Mouse (Mus musculus) myocyte (in vitro differentiated cells): ENCODE data around the gene Ntrk3. TPM values are rescaled to one million over a fixed set of nuclear protein-coding genes. Genes with fewer than 3 reads are reported as not detected.

Experiments
- H3K27me3 ChIP-seq: one replicate; pipeline ENCODE4 v1.6.1; 2011; ENCODE audit not compliant: control insufficient read depth, insufficient read depth, insufficient read length
- H3K36me3 ChIP-seq: one replicate; pipeline ENCODE4 v1.6.1; 2011; ENCODE audit not compliant: control insufficient read depth, insufficient read depth
- H3K4me2 ChIP-seq: one replicate; pipeline ENCODE4 v1.6.1; 2011; ENCODE audit warnings: low read depth, control low read depth
- H3K4me3 ChIP-seq: one replicate; pipeline ENCODE4 v1.5.1; 2011; ENCODE audit warnings: mild to moderate bottlenecking, control low read depth, moderate library complexity
- H3K79me2 ChIP-seq: one replicate; pipeline ENCODE4 v1.6.1; 2011; ENCODE audit not compliant: control insufficient read depth, insufficient read depth
- H3ac ChIP-seq: one replicate; pipeline ENCODE4 v1.6.1; 2011; ENCODE audit not compliant: control insufficient read depth, insufficient read length
- CEBPB ChIP-seq: IDR thresholded peaks from 2 replicates; pipeline ENCODE4 v1.6.1; 2011; ENCODE audit warnings: mild to moderate bottlenecking, moderate library complexity; ENCODE audit not compliant: poor library complexity, insufficient read depth, severe bottlenecking
- E2F4 ChIP-seq: IDR thresholded peaks from one replicate; pipeline ENCODE4 v1.6.1; 2011; ENCODE audit warnings: mild to moderate bottlenecking, control low read depth, moderate library complexity; ENCODE audit not compliant: insufficient read depth
- MAX ChIP-seq: IDR thresholded peaks from one replicate; pipeline ENCODE4 v1.6.1; 2011; ENCODE audit warnings: low read depth, mild to moderate bottlenecking, control low read depth
- MYOD1 ChIP-seq, 3 experiments: IDR thresholded peaks; one replicate each; pipeline ENCODE4 v1.6.1; 2011; ENCODE audit warnings: control low read depth in 2 of 3, low read depth in 2 of 3, mild to moderate bottlenecking in 2 of 3, moderate library complexity in 1 of 3; ENCODE audit not compliant: insufficient read length in 2 of 3, control insufficient read depth in 1 of 3
- MYOG ChIP-seq, 3 experiments: IDR thresholded peaks; one replicate each; pipeline ENCODE4 v1.6.1; 2011; ENCODE audit warnings: control low read depth in 2 of 3, low read depth in 2 of 3, mild to moderate bottlenecking in 2 of 3; ENCODE audit not compliant: insufficient read length in 2 of 3, control insufficient read depth in 1 of 3, insufficient read depth in 1 of 3
- POLR2A ChIP-seq: IDR thresholded peaks from one replicate; pipeline ENCODE4 v1.6.1; 2011; ENCODE audit warnings: low read depth, mild to moderate bottlenecking, control low read depth, moderate library complexity; ENCODE audit not compliant: insufficient read length
- POLR2AphosphoS2 ChIP-seq: IDR thresholded peaks from one replicate; pipeline ENCODE4 v1.6.1; 2011; ENCODE audit warnings: low read depth, control low read depth; ENCODE audit not compliant: insufficient read length
- REST ChIP-seq: IDR thresholded peaks from one replicate; pipeline ENCODE4 v1.6.1; 2011; ENCODE audit warnings: mild to moderate bottlenecking, control low read depth, moderate library complexity; ENCODE audit not compliant: insufficient read depth, insufficient read length
- SRF ChIP-seq: IDR thresholded peaks from one replicate; pipeline ENCODE4 v1.6.1; 2011; ENCODE audit warnings: low read depth; ENCODE audit not compliant: control insufficient read depth, insufficient read length
- TCF12 ChIP-seq: IDR thresholded peaks from one replicate; pipeline ENCODE4 v1.6.1; 2011; ENCODE audit warnings: mild to moderate bottlenecking, control low read depth; ENCODE audit not compliant: poor library complexity, insufficient read depth, severe bottlenecking
- TCF3 ChIP-seq: IDR thresholded peaks from one replicate; pipeline ENCODE4 v1.6.1; 2011; ENCODE audit warnings: low read depth, control low read depth; ENCODE audit not compliant: insufficient read length
- USF1 ChIP-seq: IDR thresholded peaks from one replicate; pipeline ENCODE4 v1.6.1; 2011; ENCODE audit warnings: low read depth, mild to moderate bottlenecking, control low read depth, moderate library complexity
- polyA plus RNA-seq: library from polyadenylated mRNA; unstranded; fragments of >200 nt; fragmentation: generic; extraction: Trizol; gene quantifications from one replicate; pipeline ENCODE4 v1.2.1, GENCODE M21; 2012; ENCODE audit warnings: missing spikeins

Gene Ntrk3
- polyA plus RNA-seq, 1 experiment: 0.17 TPM

DNA sequence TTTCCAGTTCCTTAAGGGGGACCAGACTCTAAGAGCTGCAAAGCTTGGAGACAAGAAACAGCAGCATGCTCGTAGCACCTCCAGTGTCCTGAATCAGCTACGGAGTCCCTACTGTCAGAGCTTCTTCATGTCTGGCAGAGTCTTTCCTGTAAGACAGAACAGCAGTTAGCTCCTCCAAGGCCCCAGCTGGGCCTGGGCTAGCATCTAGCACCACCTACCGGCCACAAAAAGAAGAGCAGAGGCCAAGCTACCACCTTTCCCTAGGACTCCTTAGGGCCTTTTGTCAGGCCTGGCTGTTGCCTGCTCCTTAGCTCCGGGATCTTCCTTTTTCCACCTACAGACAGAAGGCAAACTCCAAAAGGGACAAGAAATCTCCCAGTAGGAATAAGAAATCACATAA is 141.9 kb downstream of the Ntrk3 start:
- TF ChIP-seq USF1: no peak
- TF ChIP-seq E2F4: no peak
- no peak for TF ChIP-seq POLR2A
- no peak for TF ChIP-seq MYOG (IDR thresholded peaks at IDR 0.05; ENCODE audit: control insufficient read depth in 1 of 3, insufficient read depth in 1 of 3, insufficient read length in 2 of 3, low read depth in 2 of 3)
- no peak for TF ChIP-seq MAX
- TF ChIP-seq TCF3: no peak
- TF ChIP-seq TCF12: no peak
- no peak for TF ChIP-seq CEBPB
- TF ChIP-seq MYOD1 (IDR thresholded peaks at IDR 0.05; ENCODE audit: control insufficient read depth in 1 of 3, insufficient read length in 2 of 3, low read depth in 2 of 3): no peak
- no peak for TF ChIP-seq REST
- no peak for TF ChIP-seq SRF
- H3K27me3 ChIP-seq: no peaks in the 10 kb centered on the region
- H3K79me2 ChIP-seq: no peaks in the 10 kb centered on the region
- no peak overlapping the region for H3ac ChIP-seq
- no peaks in the 10 kb centered on the region for H3K36me3 ChIP-seq
- H3K4me2 ChIP-seq: no peak overlapping the region
- no peak overlapping the region for H3K4me3 ChIP-seq

DNA sequence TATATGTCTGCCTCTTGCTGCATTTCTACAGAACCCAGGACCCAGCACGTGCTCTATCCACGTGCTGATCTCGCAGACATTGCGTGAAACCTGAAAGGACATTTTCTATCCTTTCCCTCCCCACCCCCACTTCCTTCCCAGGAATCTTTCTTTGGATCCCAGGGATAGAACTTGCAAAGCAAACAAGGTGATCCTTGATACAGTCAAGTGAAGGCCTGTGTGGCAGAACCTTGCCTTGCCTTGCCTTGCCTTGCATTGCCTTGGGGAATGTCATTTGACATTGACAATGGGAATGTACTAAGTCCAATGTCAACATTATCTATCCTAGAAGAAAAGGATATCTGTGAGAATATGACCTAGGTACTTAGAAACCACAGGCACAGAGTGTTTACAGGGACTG is 144.9 kb downstream of the Ntrk3 start:
- H3K36me3 ChIP-seq: no peaks in the 10 kb centered on the region

GRCm38 (mm10) chr7:78592172-78592571 is 145.6 kb downstream of the Ntrk3 start:
- H3K79me2 ChIP-seq: no peaks in the 10 kb centered on the region
- no peak overlapping the region for H3ac ChIP-seq
- TF ChIP-seq REST (no peak), SRF (no peak), CEBPB (no peak), MYOG (IDR thresholded peaks at IDR 0.05; ENCODE audit: control insufficient read depth in 1 of 3, insufficient read depth in 1 of 3, insufficient read length in 2 of 3, low read depth in 2 of 3) (no peak), TCF12 (no peak), POLR2AphosphoS2 (no peak), MYOD1 (IDR thresholded peaks at IDR 0.05; ENCODE audit: control insufficient read depth in 1 of 3, insufficient read length in 2 of 3, low read depth in 2 of 3) (no peak), E2F4 (no peak), TCF3 (no peak), MAX (no peak), POLR2A (no peak), USF1 (no peak)
- H3K27me3 ChIP-seq: peaks cover 6% of the 10 kb centered on the region
- no peaks in the 10 kb centered on the region for H3K36me3 ChIP-seq
- no peak overlapping the region for H3K4me2 ChIP-seq
- no peak overlapping the region for H3K4me3 ChIP-seq

More for the DNA sequence above, 144.9 kb downstream of the Ntrk3 start:
- Histone ChIP-seq H3ac (no peak overlapping the region), H3K4me3 (no peak overlapping the region), H3K4me2 (no peak overlapping the region), H3K79me2 (no peaks in the 10 kb centered on the region), H3K27me3 (no peaks in the 10 kb centered on the region)
- no peak for TF ChIP-seq USF1
- TF ChIP-seq MYOG (IDR thresholded peaks at IDR 0.05; ENCODE audit: control insufficient read depth in 1 of 3, insufficient read depth in 1 of 3, insufficient read length in 2 of 3, low read depth in 2 of 3): no peak
- no peak for TF ChIP-seq REST
- no peak for TF ChIP-seq MYOD1 (IDR thresholded peaks at IDR 0.05; ENCODE audit: control insufficient read depth in 1 of 3, insufficient read length in 2 of 3, low read depth in 2 of 3)
- no peak for TF ChIP-seq TCF12
- no peak for TF ChIP-seq POLR2A
- TF ChIP-seq TCF3: no peak
- no peak for TF ChIP-seq CEBPB
- no peak for TF ChIP-seq POLR2AphosphoS2
- no peak for TF ChIP-seq SRF
- no peak for TF ChIP-seq E2F4
- no peak for TF ChIP-seq MAX

DNA sequence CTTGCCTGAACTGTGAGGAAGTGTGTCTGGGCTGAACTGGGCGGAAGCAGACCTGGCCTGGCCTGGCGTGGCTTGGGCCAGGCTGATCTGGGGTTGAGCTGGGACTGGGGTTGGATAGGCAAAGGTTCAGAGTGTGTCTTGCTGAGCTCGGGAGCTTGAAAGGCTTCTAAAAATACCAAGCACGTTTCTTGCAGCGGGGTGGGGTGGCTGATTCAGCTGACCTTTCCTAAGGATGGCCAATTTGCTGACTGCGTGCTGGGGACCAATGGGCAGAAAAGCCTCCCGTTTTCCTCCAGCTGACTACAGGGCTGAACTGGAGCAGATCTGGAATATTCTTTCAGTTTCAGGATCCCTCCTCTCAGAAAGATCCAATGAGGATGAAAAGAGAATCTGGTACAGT is 148.0 kb downstream of the Ntrk3 start:
- Histone ChIP-seq H3K27me3 (peaks cover 23% of the 10 kb centered on the region), H3K4me2 (no peak overlapping the region), H3ac (no peak overlapping the region), H3K4me3 (no peak overlapping the region), H3K79me2 (no peaks in the 10 kb centered on the region), H3K36me3 (no peaks in the 10 kb centered on the region)
- TF ChIP-seq POLR2A: no peak
- no peak for TF ChIP-seq MYOG (IDR thresholded peaks at IDR 0.05; ENCODE audit: control insufficient read depth in 1 of 3, insufficient read depth in 1 of 3, insufficient read length in 2 of 3, low read depth in 2 of 3)
- TF ChIP-seq TCF12: no peak
- TF ChIP-seq REST: no peak
- no peak for TF ChIP-seq MYOD1 (IDR thresholded peaks at IDR 0.05; ENCODE audit: control insufficient read depth in 1 of 3, insufficient read length in 2 of 3, low read depth in 2 of 3)
- TF ChIP-seq MAX: no peak
- no peak for TF ChIP-seq TCF3
- no peak for TF ChIP-seq USF1
- TF ChIP-seq SRF: no peak
- TF ChIP-seq E2F4: no peak
- no peak for TF ChIP-seq POLR2AphosphoS2
- no peak for TF ChIP-seq CEBPB

- Histone ChIP-seq H3K79me2 (no peaks in the 10 kb centered on the region), H3K36me3 (no peaks in the 10 kb centered on the region), H3K4me3 (no peak overlapping the region), H3K27me3 (peaks cover 36% of the 10 kb centered on the region), H3ac (no peak overlapping the region), H3K4me2 (no peak overlapping the region)
- TF ChIP-seq TCF12 (no peak), CEBPB (no peak), MYOD1 (IDR thresholded peaks at IDR 0.05; ENCODE audit: control insufficient read depth in 1 of 3, insufficient read length in 2 of 3, low read depth in 2 of 3) (no peak), USF1 (no peak), SRF (no peak), MYOG (IDR thresholded peaks at IDR 0.05; ENCODE audit: control insufficient read depth in 1 of 3, insufficient read depth in 1 of 3, insufficient read length in 2 of 3, low read depth in 2 of 3) (no peak), TCF3 (no peak)
Observed at GRCm38 (mm10) chr7:78586800-78587199, 151.0 kb downstream of the Ntrk3 start.
